Mouse (Mus musculus): Measurements from ENCODE around the gene Gipc1.

Gene Gipc1

DNA sequence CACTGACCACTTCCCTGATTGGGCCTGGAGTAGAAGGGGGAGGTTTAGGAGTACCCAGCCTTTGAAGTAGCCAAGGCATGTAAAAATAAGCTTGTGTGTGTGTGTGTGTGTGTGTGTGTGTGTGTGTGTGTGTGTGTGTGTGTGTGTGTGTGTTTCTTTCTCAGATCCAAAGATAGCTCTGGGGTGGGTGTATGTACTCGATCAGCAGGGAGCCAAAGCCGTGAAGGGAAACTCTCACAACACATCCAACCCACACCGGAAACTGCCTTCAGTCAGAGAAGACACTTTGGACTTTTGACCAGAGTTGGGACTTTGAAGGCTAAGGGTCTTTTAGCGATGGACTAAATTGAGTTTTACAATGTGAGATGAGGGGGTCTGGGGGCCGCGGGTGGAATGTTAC lies 2.8 kb upstream of the Gipc1 start:
- DNase-seq (ENCODE audit: low spot score): no peak

DNA sequence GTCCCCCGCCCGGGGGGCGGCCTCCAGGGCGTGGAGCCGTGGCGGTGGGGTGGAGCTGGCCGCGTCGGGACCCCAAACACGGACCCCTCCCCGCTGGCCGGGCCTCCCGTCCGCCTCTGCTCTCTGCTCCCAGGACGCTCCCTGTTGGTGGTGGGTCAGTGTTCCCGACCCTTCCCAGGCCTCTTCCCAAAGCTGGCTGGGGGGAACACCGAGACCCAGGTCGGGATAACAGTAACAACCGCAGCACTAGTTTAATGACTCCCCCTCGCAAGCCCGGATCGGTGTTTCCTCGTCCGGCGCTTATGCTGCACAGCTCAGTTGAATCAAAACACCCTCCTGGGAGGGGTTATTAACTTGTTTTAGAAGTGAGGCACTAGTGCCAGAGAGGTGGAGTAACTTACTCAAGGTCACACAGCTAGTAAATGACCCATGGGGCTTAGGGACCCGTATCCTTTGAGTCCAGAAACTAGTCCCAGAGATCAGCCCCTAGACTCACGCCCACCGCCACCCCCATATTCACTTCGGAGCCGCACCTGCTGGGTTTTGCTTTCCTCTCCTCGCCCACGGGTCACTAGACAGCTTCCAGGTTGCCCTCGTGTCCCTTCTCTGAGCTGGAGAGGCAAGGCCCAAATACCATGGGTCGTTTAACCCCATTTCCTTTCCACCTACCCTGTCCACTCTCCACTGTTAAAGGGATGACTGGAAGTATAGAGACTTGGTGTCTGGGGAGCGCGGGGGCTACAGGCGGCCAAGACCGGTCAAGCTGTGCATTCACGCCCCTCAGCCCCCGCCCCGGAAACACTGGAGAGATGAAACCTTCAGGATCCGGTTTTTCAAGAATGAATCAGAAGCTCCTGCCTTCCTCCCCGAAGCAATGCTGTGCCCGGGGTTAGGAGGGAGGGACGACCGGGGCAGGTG lies 526 bp downstream of the Gipc1 start:
- no peak for DNase-seq (ENCODE audit: low spot score)

DNA sequence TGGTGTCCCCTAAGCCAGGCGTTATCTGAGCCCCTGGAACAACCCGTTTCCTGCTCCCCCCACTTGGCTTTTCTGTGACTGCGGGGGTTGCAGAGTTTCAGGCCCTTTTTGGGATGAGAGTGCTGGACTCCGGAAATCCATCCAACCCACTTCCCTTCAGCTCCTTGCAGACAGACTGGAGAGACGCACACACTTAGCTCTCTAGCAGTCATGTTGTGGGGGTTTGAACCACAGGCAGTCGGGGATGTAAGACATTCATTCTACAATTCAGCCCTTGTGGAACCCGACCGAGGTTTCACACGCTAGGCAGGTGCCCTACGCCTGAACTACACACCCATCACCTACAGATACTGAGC lies 1.2 kb downstream of the Gipc1 start:
- no peak for DNase-seq (ENCODE audit: low spot score)

DNA sequence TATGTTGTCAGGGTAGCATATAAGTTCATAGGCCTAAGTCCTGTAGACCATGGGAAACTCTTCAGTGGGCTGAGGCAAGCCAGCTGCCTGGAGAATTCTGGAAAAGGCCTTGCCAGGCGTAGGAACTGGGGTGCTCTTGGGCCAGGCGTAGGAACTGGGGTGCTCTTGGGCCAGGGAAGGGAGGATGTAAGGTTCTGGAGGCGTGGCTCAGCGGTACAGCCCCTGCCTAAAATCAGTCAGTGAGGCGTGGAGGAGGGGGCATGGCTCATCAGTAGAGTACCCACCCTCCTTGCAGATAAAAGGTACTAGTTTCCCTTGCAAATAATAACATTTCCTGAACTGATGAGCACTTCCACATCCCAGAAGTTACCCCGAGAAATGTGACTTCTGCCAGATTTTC lies 2.2 kb downstream of the Gipc1 start:
- DNase-seq (ENCODE audit: low spot score): no peak

DNA sequence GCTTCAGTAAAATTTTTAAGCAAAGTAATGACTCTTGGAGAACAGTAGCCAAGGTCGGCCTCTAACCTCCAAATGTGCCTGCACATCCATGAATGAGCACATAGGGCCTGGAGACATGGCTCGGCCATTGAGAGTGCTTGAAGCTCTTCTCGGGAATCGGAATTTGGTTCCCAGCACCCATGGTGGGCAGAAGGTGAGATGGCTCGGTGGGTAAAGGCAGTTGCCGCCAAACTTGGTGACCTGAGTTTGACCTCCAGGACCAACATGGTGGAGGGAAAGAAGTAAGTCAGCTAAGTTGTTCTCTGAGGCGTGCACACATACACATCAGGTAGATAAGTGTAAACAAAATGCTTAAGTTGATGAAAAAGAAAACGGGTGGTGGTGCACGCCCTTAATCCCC lies 3.6 kb downstream of the Gipc1 start:
- DNase-seq (ENCODE audit: low spot score): no peak

DNA sequence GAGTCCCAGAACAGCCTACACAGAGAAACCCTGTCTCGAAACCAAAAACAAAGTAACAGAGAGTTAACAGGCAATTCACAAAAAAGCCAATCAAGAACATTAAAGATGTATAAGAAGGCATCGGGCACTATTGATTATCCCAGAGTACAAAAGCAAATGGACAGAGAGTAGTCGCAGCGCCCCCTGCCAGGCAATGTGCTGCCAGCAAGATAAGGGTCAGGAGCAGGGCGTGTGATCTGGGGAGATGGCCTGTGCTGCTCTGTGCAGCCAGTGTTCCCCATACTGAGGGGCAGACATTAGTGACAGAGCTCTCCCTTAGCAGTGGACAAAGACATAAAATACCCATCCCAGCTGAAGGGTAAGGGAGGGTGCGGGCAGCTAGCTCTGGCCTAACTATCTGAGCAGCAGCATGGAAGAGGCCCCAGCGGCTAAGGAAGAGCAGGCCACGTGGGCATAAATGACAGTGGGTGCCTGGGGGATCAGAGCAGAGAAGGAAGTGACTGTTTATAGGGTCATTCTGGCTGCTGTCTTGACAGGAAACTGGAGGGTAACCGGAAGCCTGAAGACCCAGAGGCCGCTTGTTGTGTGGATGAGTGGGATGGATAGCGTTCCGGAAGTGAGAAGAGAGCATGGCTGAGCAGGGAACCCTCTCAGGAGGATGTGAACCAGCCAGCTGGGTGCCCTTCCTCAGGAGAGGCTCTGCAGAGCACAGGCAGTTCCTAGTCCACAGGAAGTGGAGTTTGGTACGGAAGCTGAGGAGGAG lies 4.2 kb downstream of the Gipc1 start:
- no peak for DNase-seq (ENCODE audit: low spot score)

DNA sequence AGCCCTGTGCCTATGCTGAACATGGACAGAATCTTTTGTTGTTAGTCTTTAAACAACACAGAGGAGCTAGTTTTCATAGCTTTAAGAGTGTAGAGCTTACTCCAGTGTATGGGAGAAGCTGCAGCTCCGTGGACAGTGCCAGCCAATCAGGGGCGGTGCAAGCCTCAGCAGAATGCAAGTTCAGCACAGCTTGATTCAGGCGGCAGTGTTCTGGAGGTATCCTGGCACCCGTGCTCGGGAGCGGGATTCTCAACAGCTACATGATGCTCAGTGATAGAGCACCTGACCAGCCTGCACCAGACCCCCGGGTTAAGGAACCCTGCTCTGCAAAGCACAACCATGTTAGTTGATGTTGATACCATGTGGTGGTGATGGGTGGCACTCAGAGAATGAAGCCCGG lies 8.1 kb downstream of the Gipc1 start:
- no peak for DNase-seq (ENCODE audit: low spot score)

DNA sequence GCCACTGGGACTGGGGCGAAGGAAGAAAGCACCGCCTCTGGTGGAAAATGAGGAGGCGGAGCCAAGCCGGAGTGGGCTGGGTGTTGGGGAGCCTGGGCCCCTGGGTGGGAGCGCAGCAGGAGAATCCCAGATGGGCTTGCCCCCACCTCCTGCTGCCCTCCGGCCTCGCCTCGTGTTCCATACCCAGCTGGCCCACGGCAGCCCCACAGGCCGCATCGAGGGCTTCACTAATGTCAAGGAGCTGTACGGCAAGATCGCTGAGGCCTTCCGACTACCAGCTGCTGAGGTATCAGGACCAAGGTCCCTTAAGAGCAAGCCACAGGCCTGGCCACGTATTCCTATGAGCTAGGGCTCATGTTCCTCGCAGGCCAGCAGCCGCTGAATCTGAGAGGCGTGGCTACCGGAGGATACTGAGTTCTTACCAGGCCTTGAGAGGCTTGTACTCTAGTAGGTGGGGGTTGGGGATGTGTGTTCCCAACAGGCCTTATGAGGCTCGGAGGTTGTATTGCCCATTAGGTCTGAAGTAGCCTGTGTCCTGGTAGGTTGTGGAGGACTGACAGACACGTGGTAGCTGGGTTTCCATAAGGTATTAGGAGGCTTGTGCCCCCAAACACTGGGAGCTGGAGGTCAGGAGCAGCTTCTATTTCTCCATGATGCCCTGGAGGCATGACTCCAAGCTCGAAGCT lies 8.7 kb downstream of the Gipc1 start:
- no peak for DNase-seq (ENCODE audit: low spot score)

DNA sequence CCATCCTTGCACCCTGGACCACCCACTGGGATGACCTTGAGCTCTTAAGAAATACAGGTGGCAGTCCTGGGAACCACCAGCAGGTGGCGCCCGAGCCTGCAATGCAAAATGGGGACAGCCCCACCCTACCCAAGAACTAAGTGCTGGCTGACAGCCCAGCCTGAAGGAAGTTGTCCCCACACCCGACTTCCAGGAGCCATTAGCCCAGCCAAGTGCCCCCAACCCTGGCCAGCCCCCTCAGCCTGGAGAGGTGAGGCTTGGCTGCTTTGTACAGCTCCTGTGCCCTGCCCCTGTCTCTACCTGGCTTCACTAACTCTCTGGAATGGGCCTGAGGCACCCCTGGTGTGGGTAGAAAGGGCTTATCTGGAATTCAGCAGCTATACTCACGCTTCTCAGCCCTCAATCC lies 9.9 kb downstream of the Gipc1 start:
- peak; percentile 90 for DNase-seq (ENCODE audit: low spot score)

DNA sequence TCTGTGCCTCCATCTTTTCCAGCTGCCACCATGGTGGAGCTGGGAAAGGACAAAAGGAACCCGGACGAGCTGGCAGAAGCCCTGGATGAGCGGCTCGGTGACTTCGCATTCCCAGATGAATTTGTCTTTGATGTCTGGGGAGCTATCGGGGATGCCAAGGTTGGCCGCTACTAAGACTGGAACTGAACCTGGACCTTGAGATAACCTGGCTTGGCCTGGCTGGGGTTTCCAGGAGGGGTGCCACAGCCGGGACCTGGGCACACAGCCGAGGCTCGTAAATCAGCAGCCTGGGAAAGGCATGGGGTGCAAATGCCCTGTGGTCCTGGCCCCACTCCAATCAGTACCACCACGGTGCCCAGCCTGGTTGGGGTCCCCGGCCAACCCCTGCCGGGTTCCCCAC lies 11.6 kb downstream of the Gipc1 start:
- no peak for DNase-seq (ENCODE audit: low spot score)

DNA sequence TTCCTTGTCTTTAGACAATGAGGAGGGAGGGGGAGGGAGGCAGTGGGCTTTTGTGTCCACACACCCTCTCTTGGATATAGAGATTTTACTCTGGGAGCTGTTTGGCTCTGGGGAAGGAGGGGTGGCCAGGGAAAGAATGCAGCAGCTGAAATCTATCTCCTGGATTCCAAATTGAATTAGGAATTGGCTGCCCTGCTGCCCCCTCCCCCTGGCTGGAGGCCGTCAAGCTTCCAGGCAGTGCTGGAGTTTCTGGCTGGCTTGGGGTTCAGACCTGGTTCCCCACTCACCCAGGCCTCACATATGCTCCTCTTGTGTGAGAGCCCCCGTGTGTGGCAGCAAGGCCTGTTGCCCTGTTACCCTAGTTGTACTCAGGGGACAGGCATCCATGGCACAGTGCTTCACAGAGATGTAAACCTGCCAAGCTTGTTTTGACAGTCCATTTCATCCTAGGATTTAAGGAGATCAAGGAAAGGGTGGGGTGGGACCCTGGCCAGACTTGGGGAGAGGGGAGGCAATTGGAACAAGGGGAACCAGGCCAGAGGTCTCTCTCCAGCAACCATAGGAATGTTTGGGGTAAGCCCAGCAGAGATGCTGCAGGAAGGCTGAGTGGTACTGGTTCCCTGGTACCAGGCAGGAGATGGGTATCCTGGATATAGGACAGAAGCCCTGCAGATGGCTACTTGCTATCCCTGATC lies 12.6 kb downstream of the Gipc1 start:
- DNase-seq (ENCODE audit: low spot score): no peak

DNA sequence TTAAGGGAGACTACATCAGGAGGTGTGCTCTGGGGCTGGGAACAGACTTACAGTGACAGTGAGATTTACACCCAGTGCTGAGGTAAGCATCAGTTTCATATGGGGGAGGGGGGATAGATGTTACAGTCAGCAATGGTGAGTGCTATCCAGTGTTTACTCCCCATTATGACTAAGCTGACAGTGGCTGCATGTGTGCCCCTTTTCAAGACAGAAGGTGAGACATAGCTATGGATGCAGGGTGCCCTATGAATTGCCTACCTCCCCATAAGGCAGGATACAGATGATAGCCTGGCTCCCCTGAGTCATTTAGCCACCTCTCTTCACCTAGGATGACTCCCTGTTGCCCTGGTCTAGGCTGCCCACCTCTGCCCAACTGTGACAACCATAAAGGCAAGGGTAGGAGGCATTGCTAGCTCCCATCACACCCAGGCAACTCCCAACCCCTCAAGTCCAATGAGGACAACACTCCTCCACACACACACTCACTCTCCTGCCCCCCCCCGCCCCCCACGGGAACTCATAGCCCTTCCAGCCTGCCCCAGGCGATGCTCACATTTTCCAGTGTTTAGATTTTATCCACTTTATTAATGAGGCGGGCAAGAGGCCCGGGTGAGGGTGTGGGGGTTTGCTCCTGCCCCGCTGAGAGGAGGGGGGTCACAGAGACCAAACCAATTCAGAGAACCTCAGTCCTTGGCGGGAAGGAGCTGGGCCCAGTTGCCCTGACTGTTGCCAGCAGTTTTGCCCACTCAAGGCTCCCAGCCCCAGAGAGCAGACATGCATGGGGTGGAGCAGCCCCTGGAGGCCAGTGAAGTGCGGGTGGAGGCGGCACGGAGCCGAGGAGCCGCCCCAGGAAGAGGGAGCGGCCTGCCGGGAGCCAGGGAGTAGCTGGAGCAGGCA lies 13.7 kb downstream of the Gipc1 start, which contains the start of gene Ptger1:
Ptger1 (plus strand) TSS at position 710 of the 897 bp plus-strand sequence.
- DNase-seq (ENCODE audit: low spot score): no peak

DNA sequence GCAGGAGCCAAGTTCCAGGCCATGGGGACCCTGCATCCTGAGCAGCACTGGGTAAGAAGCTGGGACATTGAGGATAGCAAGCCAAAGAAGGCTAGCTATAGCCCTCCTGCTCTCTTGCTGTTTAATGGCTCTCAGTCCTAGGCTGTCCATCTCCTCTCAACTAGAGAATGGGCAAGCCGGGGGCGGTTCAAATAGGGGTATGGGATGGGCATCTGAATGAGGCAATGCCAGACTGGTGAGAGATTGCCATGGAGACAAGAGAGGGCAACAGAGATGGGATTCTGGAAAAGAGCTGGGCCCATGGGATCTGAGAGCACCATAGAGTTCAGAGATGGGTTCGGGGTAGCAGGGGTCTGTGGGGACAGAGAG lies 14.4 kb downstream of the Gipc1 start:
- no peak for DNase-seq (ENCODE audit: low spot score)

DNA sequence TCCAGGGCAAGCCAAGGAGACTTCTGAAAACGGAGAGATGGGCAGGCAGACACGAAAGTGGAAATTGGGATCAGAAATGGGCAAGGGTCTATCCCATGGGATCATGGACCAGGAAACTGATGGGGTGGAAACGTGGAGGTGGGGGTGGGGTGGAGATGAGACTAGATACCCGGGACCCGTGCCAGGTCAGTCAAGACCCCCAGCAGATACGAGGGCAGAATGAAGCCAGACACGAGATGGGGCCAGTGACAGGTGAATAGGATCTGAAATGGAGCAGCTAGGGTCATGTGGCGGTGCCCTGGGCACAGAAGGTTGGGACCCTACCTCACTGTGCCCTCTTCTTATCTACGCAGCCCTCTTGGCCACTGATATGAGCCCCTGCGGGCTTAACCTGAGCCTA lies 15.0 kb downstream of the Gipc1 start:
- DNase-seq (ENCODE audit: low spot score): no peak

DNA sequence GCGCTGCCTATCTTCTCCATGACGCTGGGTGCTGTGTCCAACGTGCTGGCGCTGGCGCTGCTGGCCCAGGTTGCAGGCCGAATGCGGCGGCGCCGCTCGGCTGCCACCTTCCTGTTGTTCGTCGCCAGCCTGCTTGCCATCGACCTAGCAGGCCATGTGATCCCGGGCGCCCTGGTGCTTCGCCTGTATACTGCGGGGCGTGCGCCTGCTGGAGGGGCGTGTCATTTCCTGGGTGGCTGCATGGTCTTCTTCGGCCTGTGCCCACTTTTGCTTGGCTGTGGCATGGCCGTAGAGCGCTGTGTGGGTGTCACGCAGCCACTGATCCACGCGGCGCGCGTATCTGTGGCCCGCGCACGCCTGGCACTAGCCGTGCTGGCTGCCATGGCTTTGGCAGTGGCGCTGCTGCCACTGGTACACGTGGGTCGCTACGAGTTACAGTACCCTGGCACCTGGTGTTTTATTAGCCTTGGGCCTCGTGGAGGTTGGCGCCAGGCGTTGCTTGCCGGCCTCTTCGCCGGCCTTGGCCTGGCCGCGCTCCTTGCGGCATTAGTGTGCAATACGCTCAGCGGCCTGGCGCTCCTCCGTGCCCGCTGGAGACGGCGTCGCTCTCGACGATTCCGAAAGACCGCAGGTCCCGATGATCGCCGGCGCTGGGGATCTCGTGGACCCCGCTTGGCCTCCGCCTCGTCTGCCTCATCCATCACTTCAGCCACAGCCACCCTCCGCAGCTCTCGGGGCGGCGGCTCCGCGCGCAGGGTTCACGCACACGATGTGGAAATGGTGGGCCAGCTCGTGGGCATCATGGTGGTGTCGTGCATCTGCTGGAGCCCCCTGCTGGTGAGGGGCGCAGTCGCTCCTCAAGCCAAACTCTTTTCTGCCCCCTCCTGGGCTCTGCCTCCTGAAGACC lies 15.8 kb downstream of the Gipc1 start:
- DNase-seq (ENCODE audit: low spot score): no peak

DNA sequence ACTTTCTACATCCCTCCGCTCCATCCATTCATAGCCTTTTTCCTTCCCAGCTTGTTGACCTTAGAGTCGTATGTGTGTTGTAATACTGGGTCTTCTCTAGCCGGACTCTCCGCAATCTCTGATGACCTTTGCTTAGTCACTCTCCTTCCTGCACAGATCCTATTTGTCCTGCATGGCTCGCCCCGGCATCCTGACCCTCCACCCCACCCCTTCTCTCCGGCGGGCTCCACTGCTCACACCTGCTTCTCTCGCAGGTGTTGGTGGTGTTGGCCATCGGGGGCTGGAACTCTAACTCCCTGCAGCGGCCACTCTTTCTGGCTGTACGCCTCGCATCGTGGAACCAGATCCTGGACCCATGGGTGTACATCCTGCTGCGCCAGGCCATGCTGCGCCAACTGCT lies 16.5 kb downstream of the Gipc1 start:
- no peak for DNase-seq (ENCODE audit: low spot score)

DNA sequence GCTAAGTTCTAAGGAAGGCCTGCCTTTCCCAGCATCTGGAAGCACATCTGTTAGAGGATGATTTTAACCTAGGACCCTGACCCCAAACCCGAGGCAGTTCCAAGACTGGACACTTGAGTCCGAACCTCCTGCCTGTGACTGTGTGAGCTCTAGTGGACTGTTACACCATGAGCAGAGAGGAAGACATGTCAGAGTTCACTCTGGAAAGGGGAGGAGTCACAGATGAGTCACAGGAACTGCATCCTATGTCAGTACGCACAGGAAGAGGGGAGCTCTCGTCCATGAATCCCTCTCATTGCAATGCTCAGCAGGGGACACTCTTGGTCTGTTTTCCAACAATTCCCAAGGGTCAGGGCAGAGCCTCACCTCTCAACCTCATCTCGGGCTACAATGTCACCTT lies 20.5 kb downstream of the Gipc1 start:
- no peak for DNase-seq (ENCODE audit: low spot score)

DNA sequence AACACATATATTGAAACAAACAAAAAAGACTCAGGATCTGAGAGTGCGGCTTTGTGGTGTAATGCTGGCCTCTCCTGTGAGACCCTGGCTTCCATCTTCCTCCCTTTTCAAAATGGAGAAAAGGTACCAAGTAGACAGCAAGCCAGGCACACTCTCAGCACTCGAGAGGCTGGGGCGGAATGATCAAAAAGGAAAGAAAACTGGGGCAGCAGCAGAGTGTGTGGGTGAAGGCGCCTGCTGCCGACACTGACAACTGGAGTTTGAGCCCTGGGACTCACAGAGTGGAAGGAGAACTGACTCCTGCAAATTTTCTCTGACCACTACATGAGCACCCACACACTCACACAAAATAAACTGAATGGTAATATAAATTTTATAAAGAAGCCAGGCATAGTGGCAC lies 22.0 kb downstream of the Gipc1 start:
- DNase-seq (ENCODE audit: low spot score): no peak

DNA sequence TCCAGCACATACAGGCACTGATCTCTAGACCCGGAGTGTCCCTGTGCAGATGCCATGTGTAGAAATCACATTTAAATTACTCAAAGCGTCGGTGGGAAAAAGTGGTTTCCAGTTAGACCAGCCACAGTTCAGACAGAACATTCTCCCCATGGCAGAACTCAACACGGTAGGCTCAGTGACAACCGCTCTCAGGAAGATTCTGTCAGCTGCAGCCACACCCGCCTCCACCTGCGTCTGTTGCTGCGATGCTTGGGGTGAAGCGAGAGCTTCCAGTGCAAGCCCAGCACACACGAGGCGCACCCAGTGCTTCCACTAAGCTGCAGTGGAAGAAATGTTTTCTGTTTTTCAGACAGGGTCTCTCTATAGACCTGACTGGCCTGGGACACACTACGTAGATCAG lies 27.4 kb downstream of the Gipc1 start:
- DNase-seq (ENCODE audit: low spot score): no peak

DNA sequence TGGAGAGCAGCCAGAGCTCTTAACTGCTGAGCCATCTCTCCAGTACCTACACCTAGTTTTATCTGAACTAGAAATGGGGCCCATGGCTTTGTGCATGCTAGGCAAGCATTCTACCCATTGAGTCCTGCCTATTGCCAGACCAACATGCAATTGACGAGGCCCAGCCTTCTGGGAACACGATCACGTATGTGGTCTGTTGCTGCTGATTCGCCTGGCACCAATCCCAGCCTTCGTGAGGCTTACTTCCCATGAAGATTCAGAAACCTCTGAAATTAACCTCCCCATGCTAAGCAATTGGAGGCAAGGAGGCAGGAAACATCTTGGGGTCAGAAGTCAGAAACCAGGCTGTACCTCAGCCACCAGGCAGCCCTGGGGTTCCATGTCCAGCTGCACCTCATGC lies 28.1 kb downstream of the Gipc1 start:
- DNase-seq (ENCODE audit: low spot score): no peak

All from layer of hippocampus, adult 9-10 months (tissue).